Mouse (Mus musculus): ENCODE data around the gene Pld3. TPM values are rescaled to one million over a fixed set of nuclear protein-coding genes. Genes with fewer than 3 reads are reported as not detected.

The Pld3 gene
- 69.9 and 71.6 TPM in 2 replicates for polyA plus RNA-seq (2016; fragmentation: Nextera tagmentation; extraction: Ambion mirVana)

DNA sequence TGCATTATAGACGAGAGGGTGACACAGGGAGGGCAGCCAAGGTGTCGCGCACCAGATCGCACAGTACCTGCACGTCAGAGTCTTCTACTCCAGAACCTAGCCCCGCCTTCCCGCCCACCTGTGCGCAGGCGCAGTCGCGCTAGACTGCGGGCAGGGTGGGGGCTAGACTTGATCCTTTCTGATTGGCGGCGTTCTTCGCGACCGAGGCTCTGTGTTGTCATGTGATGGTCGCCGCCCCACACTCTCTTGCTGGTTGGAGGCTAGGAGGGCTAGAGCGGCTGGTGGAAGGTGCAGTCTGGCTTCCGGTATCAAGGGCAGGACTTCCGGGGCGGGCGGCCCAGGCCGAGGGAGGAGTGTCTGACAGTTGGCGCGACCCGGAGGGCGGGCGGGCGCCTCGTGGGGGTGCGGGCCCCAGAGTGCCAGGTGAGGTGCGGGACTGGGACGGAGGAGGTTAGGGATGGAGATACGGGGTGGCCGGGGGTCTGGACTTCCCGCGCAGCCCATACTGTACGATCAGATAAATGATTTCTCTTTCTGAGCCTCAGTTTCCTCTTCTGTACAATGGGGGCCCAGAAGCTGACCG is at the start of gene Pld3, which contains the start of gene 2310022A10Rik:
Pld3 (minus strand) TSS at position 288 of the 583 bp plus-strand sequence.
2310022A10Rik (plus strand) TSS at position 303 of the 583 bp plus-strand sequence.
- ATAC-seq (ENCODE audit: low FRiP score, low read depth): peak; percentile 100
- Histone ChIP-seq H3K9ac (replicated peaks) (peak within 1 kb of the TSS; percentile 77), H3K4me2 (replicated peaks) (peak within 1 kb of the TSS; percentile 82)

DNA sequence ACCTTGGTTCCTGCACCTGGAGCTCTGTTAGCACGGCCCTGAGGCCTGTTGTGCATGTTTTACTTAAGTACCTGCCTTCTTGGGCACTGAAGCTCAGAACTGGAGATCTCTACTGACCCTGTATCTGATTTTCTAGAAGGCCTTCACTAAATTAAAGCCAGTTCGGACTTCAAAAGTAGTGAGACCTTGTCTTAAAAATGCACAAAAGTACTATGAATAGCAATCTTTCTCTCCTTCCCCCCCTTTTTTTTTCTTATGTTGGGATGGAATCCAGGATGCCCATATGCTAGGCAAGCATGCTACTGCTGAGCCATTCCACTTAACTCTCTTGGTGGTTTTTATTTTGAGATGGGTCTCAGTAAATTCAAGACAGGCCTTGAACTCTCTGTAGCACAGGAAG is 49.1 kb upstream of the Pld3 start:
- no peaks in the 10 kb centered on the region for H3K36me3 ChIP-seq
- no peak overlapping the region for H3K4me3 ChIP-seq
- no peak overlapping the region for H3K27ac ChIP-seq (replicated peaks)
- H3K9me3 ChIP-seq: no peaks in the 10 kb centered on the region
- H3K9ac ChIP-seq (replicated peaks): no peak overlapping the region
- H3K27me3 ChIP-seq: no peaks in the 10 kb centered on the region
- no peak overlapping the region for H3K4me2 ChIP-seq (replicated peaks)
- 84% methylated on average over 2 of the region's 2 CpGs for WGBS
- H3K4me1 ChIP-seq: peaks cover 10% of the 10 kb centered on the region
- no peak for ATAC-seq (ENCODE audit: low FRiP score, low read depth)

More for the DNA sequence above, at the start of gene Pld3, which contains the start of gene 2310022A10Rik:
- Histone ChIP-seq H3K9me3 (no peaks in the 10 kb centered on the region), H3K36me3 (peaks cover 12% of the 10 kb centered on the region; the same call in 1 of the 2 replicates), H3K4me1 (peaks cover 17% of the 10 kb centered on the region), H3K4me3 (peak within 1 kb of the TSS; percentile 84), H3K27me3 (no peaks in the 10 kb centered on the region), H3K27ac (replicated peaks) (0 out of 2 replicates have a peak within 1 kb of the TSS, but pooled peaks have one; percentile 8)
- under 1% methylated on average over 41 of the region's 41 CpGs for WGBS

DNA sequence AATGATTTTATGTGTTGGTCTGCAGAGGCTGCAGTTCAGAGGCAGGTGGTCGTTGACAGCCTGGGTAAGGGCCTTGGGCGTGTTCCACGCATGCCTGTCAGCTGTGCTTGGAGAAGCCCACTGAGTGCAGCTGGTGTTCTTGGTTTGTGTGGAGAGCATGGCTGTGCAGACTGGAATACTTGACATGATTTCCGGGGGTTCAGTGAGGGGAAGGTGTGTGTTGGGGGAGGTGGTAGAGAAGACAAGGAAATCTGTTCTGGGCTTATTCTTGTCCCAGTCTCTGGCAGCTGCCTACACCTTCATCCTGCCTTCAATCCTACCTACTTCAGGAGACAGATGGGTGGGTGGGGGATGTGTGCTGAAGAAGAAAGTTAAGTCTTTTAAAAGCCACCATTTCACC is 48.6 kb upstream of the Pld3 start:
- Histone ChIP-seq H3K4me3 (no peak overlapping the region), H3K9me3 (no peaks in the 10 kb centered on the region), H3K27me3 (no peaks in the 10 kb centered on the region), H3K9ac (replicated peaks) (no peak overlapping the region), H3K4me2 (replicated peaks) (no peak overlapping the region), H3K27ac (replicated peaks) (no peak overlapping the region), H3K36me3 (no peaks in the 10 kb centered on the region), H3K4me1 (peaks cover 14% of the 10 kb centered on the region)
- 79% methylated on average over 4 of the region's 4 CpGs for WGBS
- ATAC-seq (ENCODE audit: low FRiP score, low read depth): no peak

DNA sequence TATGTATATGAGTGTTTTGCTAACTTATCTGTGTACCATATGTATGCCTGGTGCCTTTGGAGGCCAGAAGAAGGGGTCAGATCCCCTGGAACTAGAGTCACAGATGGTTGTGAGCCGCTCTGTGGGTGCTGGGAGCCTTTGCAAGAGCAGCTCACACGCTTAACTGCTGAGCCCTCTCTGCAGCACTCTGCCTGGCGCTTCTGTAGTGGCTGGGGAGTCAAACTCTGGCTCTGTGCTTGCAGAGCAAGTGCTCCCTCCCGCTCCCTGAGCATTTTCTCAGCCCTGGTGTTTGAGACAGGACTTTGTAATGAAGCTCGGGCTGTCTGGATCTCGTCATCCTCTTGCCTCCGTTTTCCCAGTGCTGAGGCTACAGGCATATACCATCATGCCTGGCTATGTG is 45.0 kb upstream of the Pld3 start:
- WGBS: 79% methylated on average over 7 of the region's 7 CpGs
- Histone ChIP-seq H3K36me3 (0 out of 2 replicates have a peak, but pooled peaks cover 8% of the 10 kb centered on the region), H3K27ac (replicated peaks) (no peak overlapping the region), H3K27me3 (no peaks in the 10 kb centered on the region), H3K9me3 (no peaks in the 10 kb centered on the region), H3K4me3 (no peak overlapping the region), H3K9ac (replicated peaks) (no peak overlapping the region), H3K4me2 (replicated peaks) (no peak overlapping the region), H3K4me1 (peaks cover 27% of the 10 kb centered on the region)
- ATAC-seq (ENCODE audit: low FRiP score, low read depth): no peak

DNA sequence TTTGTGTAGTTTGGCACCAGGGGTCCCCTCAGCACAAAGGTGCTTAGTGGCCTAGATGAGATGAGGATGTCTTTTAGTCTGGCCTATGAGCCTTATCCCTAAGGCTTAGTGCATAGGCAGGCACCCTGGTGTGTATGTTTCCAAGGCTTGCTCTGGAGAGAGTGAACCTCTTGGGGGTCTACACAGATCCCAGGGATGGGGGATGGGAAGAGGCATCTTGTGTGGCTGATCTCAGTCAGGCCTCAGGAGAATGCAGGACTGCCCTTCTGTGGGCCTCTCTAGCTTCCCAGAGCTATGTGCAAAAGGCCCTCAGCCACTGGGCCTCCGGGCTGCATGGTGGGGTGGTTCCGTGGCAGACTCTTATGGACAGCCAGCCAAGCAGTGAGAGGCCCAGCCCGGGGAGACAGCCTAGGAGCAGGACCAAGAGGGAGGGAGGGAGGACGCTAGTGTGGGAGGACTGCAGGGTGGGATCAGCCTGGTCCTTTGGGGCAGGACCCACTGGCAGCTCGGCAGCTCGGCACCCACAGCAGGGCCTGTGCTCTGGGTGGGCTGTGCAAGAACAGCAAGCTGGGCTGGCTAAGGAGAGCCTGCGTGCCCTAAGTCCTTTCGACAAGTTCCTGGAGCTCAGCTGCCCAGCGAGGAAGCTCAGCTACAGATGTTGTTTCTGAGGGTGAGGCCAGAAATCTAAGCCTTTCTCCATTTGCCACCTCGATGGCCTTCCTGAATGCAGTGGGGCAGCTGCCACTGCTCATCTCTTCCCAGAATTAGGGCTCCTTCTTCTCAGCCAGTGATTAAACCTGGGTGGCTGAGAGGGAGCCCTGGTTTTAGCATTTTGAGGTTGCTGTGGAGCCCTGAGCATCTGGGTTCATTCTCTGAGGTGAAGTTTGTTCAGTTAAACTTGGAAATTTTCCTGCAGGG is 43.8 kb upstream of the Pld3 start:
- Histone ChIP-seq H3K36me3 (0 out of 2 replicates have a peak, but pooled peaks cover 8% of the 10 kb centered on the region), H3K9ac (replicated peaks) (no peak overlapping the region), H3K27me3 (no peaks in the 10 kb centered on the region), H3K4me1 (peaks cover 33% of the 10 kb centered on the region), H3K9me3 (no peaks in the 10 kb centered on the region), H3K4me3 (no peak overlapping the region), H3K27ac (replicated peaks) (peak overlapping the region; percentile 30), H3K4me2 (replicated peaks) (no peak overlapping the region)
- ATAC-seq (ENCODE audit: low FRiP score, low read depth): no peak
- WGBS: 52% methylated on average over 10 of the region's 10 CpGs

DNA sequence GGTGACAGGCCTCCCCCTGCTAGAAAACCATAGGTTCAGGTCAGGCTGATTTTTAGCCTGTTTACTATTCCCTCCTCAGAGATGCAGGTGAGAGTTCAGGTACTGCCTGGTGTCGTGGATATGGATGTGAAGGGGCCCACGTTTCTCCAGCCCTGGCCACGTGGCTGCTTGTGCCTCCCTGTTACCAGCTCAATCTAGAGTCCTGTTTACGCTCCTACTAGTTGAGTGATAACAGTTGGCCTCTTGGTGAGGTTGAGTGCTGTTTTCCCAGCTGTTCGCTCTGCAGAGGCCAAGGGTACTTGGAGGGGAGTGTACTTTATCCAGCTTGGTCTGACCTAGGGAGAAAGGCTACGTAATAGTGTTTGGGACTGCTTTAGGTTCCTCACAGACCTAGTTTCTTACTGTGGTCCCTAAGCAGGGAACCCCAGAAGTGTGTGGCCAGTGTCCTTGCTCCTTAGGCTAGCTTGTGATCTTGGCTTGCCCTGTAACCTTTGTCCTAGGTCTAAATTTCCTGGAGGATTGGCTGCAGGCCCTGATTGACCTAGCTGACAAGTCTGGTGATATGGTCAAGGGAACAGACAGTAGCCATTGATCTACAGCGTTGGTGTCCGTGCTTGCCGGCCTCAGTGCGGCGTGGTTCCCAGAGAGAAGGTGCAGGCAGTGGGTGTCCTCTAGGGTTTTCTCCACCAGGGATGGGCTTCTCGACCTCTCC is 40.1 kb upstream of the Pld3 start:
- Histone ChIP-seq H3K27me3 (no peaks in the 10 kb centered on the region), H3K4me2 (replicated peaks) (peak overlapping the region; percentile 71), H3K36me3 (0 out of 2 replicates have a peak, but pooled peaks cover 8% of the 10 kb centered on the region), H3K9ac (replicated peaks) (peak overlapping the region; percentile 86), H3K4me1 (peaks cover 25% of the 10 kb centered on the region), H3K9me3 (no peaks in the 10 kb centered on the region), H3K27ac (replicated peaks) (peak overlapping the region; percentile 99; the same call in 1 of the 2 replicates), H3K4me3 (peak overlapping the region; percentile 74)
- ATAC-seq (ENCODE audit: low FRiP score, low read depth): no peak
- 77% methylated on average over 12 of the region's 12 CpGs for WGBS

DNA sequence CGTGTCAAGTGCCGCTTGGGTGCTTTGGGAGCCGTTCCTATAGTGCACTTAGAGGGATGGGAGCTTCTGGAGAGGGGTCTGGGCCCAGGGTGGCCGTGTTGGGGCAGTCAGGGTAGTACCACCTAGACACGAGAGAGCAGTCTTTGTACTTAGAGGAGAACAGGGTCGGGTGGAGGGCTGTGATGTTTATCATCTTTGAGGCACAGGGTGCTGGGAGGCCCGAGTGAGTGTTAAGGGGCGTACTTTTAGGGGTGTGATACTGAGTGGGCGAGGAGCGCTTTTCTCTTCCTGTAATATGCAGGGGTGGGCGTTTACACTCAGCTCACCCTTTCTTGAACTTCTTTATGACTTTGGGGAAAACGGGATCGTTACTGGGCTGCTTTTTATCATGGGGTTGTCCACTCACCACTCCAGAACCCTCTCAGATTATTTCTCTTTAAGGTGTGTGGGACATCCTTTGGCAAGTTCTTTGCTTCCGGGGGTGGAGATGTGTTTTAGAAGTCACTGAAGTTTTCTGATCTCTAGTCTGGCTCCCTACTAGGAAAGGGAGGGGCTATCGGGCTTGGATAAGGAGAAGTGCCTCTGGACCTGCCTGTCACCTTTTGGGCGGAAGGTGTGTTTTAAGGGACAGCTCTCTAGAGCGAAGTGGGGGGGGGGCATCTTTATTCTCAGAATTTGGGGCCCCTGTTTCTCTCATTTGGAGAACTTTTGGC is 39.4 kb upstream of the Pld3 start:
- Histone ChIP-seq H3K4me2 (replicated peaks) (peak overlapping the region; percentile 71), H3K4me3 (peak overlapping the region; percentile 74), H3K9me3 (no peaks in the 10 kb centered on the region), H3K36me3 (0 out of 2 replicates have a peak, but pooled peaks cover 8% of the 10 kb centered on the region), H3K9ac (replicated peaks) (peak overlapping the region; percentile 86), H3K4me1 (peaks cover 25% of the 10 kb centered on the region), H3K27ac (replicated peaks) (peak overlapping the region; percentile 99), H3K27me3 (no peaks in the 10 kb centered on the region)
- WGBS: 3% methylated on average over 17 of the region's 17 CpGs
- peak; percentile 82; the same call in 1 of the 2 replicates for ATAC-seq (ENCODE audit: low FRiP score, low read depth)

DNA sequence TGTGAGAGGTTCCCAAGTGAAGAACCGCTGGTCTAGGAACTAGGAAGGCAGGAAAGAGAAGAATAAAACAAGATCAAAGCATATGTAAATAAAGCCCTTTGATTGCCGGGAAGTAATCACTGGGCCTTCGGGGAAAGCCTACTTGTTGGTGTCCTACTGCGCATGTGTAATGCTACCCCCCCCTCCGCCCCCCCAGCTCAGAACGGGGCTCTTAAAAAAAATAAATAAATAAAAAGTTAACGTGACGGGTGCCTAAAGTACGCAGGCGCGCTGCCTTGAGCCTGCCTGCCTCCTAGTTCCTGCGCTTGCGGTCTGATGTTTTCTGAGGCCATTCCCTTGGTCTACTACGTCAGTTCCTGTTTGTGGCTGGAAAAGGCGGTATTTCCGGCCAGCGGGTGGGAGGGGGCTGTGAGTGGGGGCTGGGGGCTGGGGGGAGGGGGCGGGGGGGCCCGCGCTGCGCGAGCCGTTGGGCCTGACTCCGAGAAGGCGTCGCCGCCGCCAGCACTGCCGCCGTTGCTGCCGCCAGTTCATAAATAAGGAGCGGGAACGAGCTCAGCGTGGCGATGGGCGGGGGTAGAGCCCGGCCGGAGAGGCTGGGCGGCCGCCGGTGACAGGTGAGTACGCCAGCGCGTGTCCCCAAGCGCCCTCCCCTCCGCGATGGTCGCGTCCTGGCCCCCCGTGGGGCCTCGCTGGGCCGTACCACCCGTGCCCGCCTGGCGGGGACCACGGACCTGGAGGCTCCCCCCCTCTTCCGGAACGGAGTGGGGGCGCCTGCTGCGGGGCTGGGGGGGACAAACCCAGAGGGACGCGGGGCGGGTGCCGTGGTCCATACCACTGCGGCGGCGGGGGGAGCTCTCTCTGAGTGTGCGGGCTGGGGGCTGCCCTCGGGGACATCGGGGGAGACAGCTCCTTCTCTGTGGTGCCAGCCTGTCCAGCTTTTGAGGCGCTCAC is 38.5 kb upstream of the Pld3 start, which contains the start of gene Akt2:
Akt2 (plus strand) TSS at position 287 of the 951 bp plus-strand sequence.
- Histone ChIP-seq H3K9ac (replicated peaks) (peak within 1 kb of the TSS; percentile 86), H3K27me3 (no peaks in the 10 kb centered on the region), H3K4me3 (peak within 1 kb of the TSS; percentile 74), H3K9me3 (no peaks in the 10 kb centered on the region), H3K4me1 (peaks cover 18% of the 10 kb centered on the region), H3K36me3 (0 out of 2 replicates have a peak, but pooled peaks cover 8% of the 10 kb centered on the region), H3K4me2 (replicated peaks) (peak within 1 kb of the TSS; percentile 71), H3K27ac (replicated peaks) (peak within 1 kb of the TSS; percentile 99)
- peak; percentile 92 for ATAC-seq (ENCODE audit: low FRiP score, low read depth)
- under 1% methylated on average over 68 of the region's 71 CpGs for whole genome bisulfite sequencing

DNA sequence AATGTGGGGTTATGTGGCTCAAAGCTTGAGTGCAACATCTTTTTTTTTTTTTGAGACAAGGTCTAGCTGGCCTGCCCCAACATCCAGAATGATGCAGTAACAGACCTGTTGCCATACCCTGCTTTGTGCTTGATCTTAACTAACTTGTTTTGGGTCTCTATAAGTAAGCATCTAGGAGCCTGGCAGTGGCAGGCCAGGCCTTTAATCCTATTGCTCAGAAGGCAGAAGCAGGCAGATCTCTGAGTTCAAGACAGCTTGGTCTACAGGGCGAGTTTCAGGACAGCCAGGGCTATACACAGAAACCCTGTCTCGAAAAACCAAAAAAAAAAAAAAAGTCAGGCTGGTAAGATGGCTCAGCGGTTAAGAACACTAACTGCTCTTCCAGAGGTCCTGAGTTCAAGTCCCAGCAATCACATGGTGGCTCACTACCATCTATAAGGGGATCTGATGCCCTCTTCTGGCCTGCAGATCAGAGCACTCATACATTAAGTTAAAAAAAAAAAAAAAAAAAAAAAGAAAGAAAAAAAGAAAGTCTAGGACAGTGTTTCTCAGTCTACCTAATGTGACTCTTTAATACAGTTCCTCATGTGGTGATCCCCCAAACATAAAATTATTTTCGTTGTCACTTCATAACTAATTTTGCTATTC is 37.7 kb upstream of the Pld3 start:
- peak overlapping the region; percentile 29; the same call in 1 of the 2 replicates for H3K9ac ChIP-seq (replicated peaks)
- peak overlapping the region; percentile 99 for H3K27ac ChIP-seq (replicated peaks)
- ATAC-seq (ENCODE audit: low FRiP score, low read depth): no peak
- H3K27me3 ChIP-seq: no peaks in the 10 kb centered on the region
- H3K4me3 ChIP-seq: peak overlapping the region; percentile 74
- WGBS: 63% methylated on average over 4 of the region's 4 CpGs
- H3K4me1 ChIP-seq: peaks cover 17% of the 10 kb centered on the region
- H3K4me2 ChIP-seq (replicated peaks): peak overlapping the region; percentile 71
- H3K36me3 ChIP-seq: 0 out of 2 replicates have a peak, but pooled peaks cover 11% of the 10 kb centered on the region
- no peaks in the 10 kb centered on the region for H3K9me3 ChIP-seq

DNA sequence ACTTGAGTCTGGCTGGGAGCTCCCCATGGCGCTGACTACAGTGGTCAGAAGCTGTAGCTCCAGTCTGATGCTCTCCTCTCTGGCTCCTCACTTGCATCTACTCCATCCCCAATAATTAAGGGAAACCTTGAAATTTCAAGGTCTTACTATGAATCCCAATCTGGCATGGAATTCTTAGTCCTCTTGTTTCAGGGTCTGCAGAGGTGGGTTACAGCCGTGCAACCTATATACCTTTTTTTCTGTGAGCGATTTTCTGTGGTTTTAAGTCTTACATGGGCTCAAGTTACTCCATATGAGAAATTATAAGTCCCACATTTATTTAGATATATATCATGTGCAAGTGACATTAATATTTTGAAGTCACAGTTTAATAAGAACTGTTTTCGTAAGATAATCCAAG is 37.1 kb upstream of the Pld3 start:
- Histone ChIP-seq H3K9me3 (no peaks in the 10 kb centered on the region), H3K27me3 (no peaks in the 10 kb centered on the region), H3K27ac (replicated peaks) (no peak overlapping the region), H3K4me2 (replicated peaks) (no peak overlapping the region), H3K4me1 (peaks cover 17% of the 10 kb centered on the region), H3K36me3 (peaks cover 11% of the 10 kb centered on the region; the same call in 1 of the 2 replicates), H3K9ac (replicated peaks) (no peak overlapping the region), H3K4me3 (no peak overlapping the region)
- ATAC-seq (ENCODE audit: low FRiP score, low read depth): no peak
- 93% methylated on average over 4 of the region's 4 CpGs for WGBS

Measured in midbrain, embryonic 12.5 days (tissue).